Mouse (Mus musculus) kidney, embryonic 14.5 days (tissue): ENCODE measurements around the gene Map9. TPM values are rescaled to one million over a fixed set of nuclear protein-coding genes. Genes with fewer than 3 reads are reported as not detected.

Experiments
- polyA plus RNA-seq: library from polyadenylated mRNA; unstranded; fragments of >200 nt; fragmentation: Nextera tagmentation; extraction: Ambion mirVana; gene quantifications from 2 replicates; pipeline ENCODE4 v1.2.1, GENCODE M21; 2014

The Map9 gene
- polyA plus RNA-seq, 1 experiment from 2014 or later, result 7.8 TPM

Other genes with a start within 250 kb of the Map9 start
- gene Gucy1a1, start 212.3 kb upstream of the Map9 start, polyA plus RNA-seq, result 41.2 and 61.0 TPM in 2 replicates
- gene Npy2r, start 190.0 kb downstream of the Map9 start, polyA plus RNA-seq, result 0.50 and 0.96 TPM in 2 replicates